In the genomic region with DNA sequence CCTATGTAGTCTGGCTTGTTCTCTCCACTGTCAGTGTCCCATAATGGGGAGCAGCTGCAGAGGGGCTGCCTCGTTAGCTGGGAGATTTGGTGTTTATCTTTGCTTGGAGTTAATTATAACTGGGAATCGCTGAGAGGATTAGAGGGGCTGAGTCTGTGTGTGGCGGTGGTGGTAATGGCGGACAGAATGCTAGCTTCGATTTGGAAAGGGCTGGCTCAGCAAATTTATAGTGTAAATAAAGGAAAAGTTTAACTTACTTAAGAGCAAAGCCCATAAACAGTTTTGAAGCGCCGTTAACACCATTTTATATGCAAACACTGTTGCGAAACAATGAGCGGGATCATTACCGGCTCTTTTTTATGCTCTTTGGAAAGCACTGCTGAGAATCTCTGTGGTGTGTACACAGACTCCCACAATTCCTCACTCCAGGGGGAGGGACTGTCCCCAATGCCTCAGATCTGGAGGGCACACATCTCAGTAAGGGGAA, we compare ENCODE assay signal across 8 mouse cellular contexts.
A peak's percentile ranks its signal among the peaks of the same experiment; 100 is the strongest.
DNase-seq lines count a peak whose midpoint lies in the region; ATAC-seq and TF ChIP-seq lines count a peak whose summit lies in the region.

No protein-coding gene starts in this region.

- H3K36me3 ChIP-seq in neural tube, embryonic 12.5 days: no peaks in the 10 kb centered on the region
- H3K36me3 ChIP-seq in hindbrain, postnatal 0 days (ENCODE audit: insufficient read depth, low read length): no peaks in the 10 kb centered on the region

- H3K4me2 ChIP-seq in neural tube, embryonic 12.5 days (replicated peaks): peak overlapping the region; percentile 13; the same call in 1 of the 2 replicates
- peak overlapping the region; percentile 6; the same call in 1 of the 2 replicates for H3K4me2 ChIP-seq in hindbrain, postnatal 0 days (ENCODE audit: low read depth, low read length)

- no peak for DNase-seq in neural tube, embryonic 10.5 days (ENCODE audit: extremely low spot score, low spot score)
- peak; percentile 31 for DNase-seq in hindbrain, postnatal 0 days (ENCODE audit: low spot score)
- DNase-seq in lung, postnatal 25 days (ENCODE audit: low spot score): peak; percentile 22
- DNase-seq in yolk sac, embryonic 10.5 days (ENCODE audit: low spot score): peak; percentile 33
- DNase-seq in left cerebral cortex, postnatal 25 days (ENCODE audit: low spot score in 2 of 2): no peak
- no peak for DNase-seq in adipocyte (ENCODE audit: low spot score)

- no peak overlapping the region for H3K4me3 ChIP-seq in neural tube, embryonic 12.5 days
- no peak overlapping the region for H3K4me3 ChIP-seq in hindbrain, postnatal 0 days (ENCODE audit: low read length)

- no peak overlapping the region for H3K27ac ChIP-seq in neural tube, embryonic 12.5 days
- no peak overlapping the region for H3K27ac ChIP-seq in hindbrain, postnatal 0 days

- WGBS in neural tube, embryonic 12.5 days: 32% methylated on average over 10 of the region's 10 CpGs
- WGBS in hindbrain, postnatal 0 days: 42% methylated on average over 10 of the region's 10 CpGs

- peaks cover 28% of the 10 kb centered on the region for H3K4me1 ChIP-seq in neural tube, embryonic 12.5 days
- H3K4me1 ChIP-seq in hindbrain, postnatal 0 days (ENCODE audit: insufficient read depth, low read length): peaks cover 9% of the 10 kb centered on the region; the same call in 1 of the 2 replicates

- H3K9ac ChIP-seq in neural tube, embryonic 12.5 days: no peak overlapping the region
- no peak overlapping the region for H3K9ac ChIP-seq in hindbrain, postnatal 0 days (replicated peaks; ENCODE audit: low read length)

- no peaks in the 10 kb centered on the region for H3K9me3 ChIP-seq in neural tube, embryonic 12.5 days
- H3K9me3 ChIP-seq in hindbrain, postnatal 0 days (ENCODE audit: low read length): no peaks in the 10 kb centered on the region

- H3K27me3 ChIP-seq in neural tube, embryonic 12.5 days (replicated peaks): no peaks in the 10 kb centered on the region
- H3K27me3 ChIP-seq in hindbrain, postnatal 0 days (ENCODE audit: insufficient read depth, low read length): no peaks in the 10 kb centered on the region

- ATAC-seq in neural tube, embryonic 12.5 days (ENCODE audit: low FRiP score, low read depth): 0 out of 2 replicates have a peak, but pooled peaks have one; percentile 31
- ATAC-seq in hindbrain, postnatal 0 days: no peak
- no peak for ATAC-seq in inflammation-experienced regulatory T-cells, adult 6 months

- intact Hi-C loops in left cerebral cortex, postnatal 25 days (cut with DNase I): loop anchor here (5.0 to 10.0 kb wide), 5 partner anchors 75 to 828 kb away; a partner anchor contains a TSS

- no peak for TF ChIP-seq CTCF in hindbrain, postnatal 0 days (IDR thresholded peaks at IDR 0.05; ENCODE audit: low read depth)

Comparison
In these comparisons a context has a peak if more than half of its experiments do, and no peak if none do; other contexts are left out.
1. DNase-seq: peak in hindbrain, postnatal 0 days (single experiment), lung, postnatal 25 days (single experiment) and yolk sac, embryonic 10.5 days (single experiment); none in neural tube, embryonic 10.5 days (single experiment), left cerebral cortex, postnatal 25 days (0 of 2) and adipocyte (single experiment).